Comparison of ENCODE assay signal across 23 mouse cellular contexts in the genomic region with DNA sequence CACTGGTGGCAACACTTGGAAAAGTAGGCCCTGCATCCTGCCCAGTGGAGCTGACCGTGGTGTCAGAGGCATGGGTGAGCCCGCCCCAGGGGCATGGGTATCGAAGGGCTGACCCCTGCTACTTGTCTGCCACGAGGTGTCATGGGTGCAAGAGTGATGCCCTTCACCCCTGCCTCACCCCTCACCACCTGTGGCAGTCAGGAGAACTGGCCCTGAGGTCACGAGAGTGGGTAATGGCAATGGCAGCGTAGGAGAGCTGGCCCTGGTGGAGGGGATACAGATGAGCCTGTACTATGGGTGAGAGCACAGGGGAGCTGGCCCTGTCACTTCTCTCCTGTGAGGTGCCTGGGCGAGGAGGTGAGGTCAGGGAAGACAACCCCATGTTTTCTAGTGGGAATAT.
"Had no signal": no experiment of that assay in that cellular context is flagged by ENCODE, and none has a peak within 500 bp of the region (broad histone marks: within the 10 kb centered on the region; RNA-seq: fewer than 3 reads in every experiment).

No protein-coding gene starts in this region.

- H3K9me3 ChIP-seq: hindbrain, embryonic 13.5 days; hindbrain, embryonic 15.5 days; kidney, embryonic 15.5 days; limb, embryonic 13.5 days; limb, embryonic 15.5 days; liver, embryonic 12.5 days had no signal

- ATAC-seq: forebrain, postnatal 0 days; hindbrain, postnatal 0 days; liver, embryonic 12.5 days had no signal

- H3K9ac ChIP-seq: forebrain, postnatal 0 days; heart, embryonic 12.5 days; hindbrain, embryonic 13.5 days; hindbrain, embryonic 15.5 days; kidney, embryonic 15.5 days; limb, embryonic 13.5 days; limb, embryonic 15.5 days; liver, embryonic 12.5 days; liver, embryonic 14.5 days had no signal

- DNase-seq: forebrain, postnatal 0 days; gastrocnemius, postnatal 14 days; gastrocnemius, postnatal 36 days; heart, adult 18-20 months; heart, postnatal 14 days; heart, postnatal 36 days; kidney, adult 11 months; kidney, adult 2 months; kidney, adult 9 months; kidney, postnatal 10 days; kidney, postnatal 36 days; layer of hippocampus, adult 9-11 months; layer of hippocampus, postnatal 36 days; left cerebral cortex, postnatal 4 days had no signal

- H3K27ac ChIP-seq: hindbrain, embryonic 13.5 days; hindbrain, embryonic 15.5 days; hindbrain, postnatal 0 days; kidney, embryonic 15.5 days; limb, embryonic 13.5 days; limb, embryonic 15.5 days; liver, embryonic 12.5 days; liver, embryonic 14.5 days had no signal

- H3K4me3 ChIP-seq: heart, embryonic 12.5 days; hindbrain, embryonic 13.5 days; hindbrain, embryonic 15.5 days; kidney, embryonic 15.5 days; limb, embryonic 13.5 days; limb, embryonic 15.5 days; liver, embryonic 12.5 days had no signal

- H3K4me2 ChIP-seq: heart, embryonic 12.5 days; hindbrain, embryonic 13.5 days; hindbrain, embryonic 15.5 days; kidney, embryonic 15.5 days; limb, embryonic 13.5 days; limb, embryonic 15.5 days; liver, embryonic 12.5 days had no signal

- H3K36me3 ChIP-seq: heart, embryonic 12.5 days; hindbrain, embryonic 13.5 days; hindbrain, embryonic 15.5 days; kidney, embryonic 15.5 days; limb, embryonic 13.5 days; limb, embryonic 15.5 days; liver, embryonic 12.5 days had no signal

- H3K27me3 ChIP-seq: heart, embryonic 12.5 days; hindbrain, embryonic 13.5 days; hindbrain, embryonic 15.5 days; kidney, embryonic 15.5 days; limb, embryonic 13.5 days; limb, embryonic 15.5 days; liver, embryonic 12.5 days had no signal

- H3K4me1 ChIP-seq: heart, embryonic 12.5 days; hindbrain, embryonic 13.5 days; hindbrain, embryonic 15.5 days; kidney, embryonic 15.5 days; limb, embryonic 13.5 days; limb, embryonic 15.5 days; liver, embryonic 12.5 days had no signal
